Mouse (Mus musculus) neural tube, embryonic 13.5 days (tissue): ENCODE data around the gene Flt3l. TPM values are rescaled to one million over a fixed set of nuclear protein-coding genes. Genes with fewer than 3 reads are reported as not detected.
"Not testable (repeated sequence)": the region's sequence is repeated elsewhere in the genome, so short reads cannot be mapped to it uniquely, and the experiment has no call there.

Source experiments
- ATAC-seq: fragments of 200-750 bp; cut with Nextera tagmentation; 2 replicates; pipeline ENCODE4 v1.8.0; 2017; ENCODE audit warnings: low read depth, mild to moderate bottlenecking, moderate TSS enrichment, moderate library complexity
- H3K27ac ChIP-seq: fragments of 300-500 bp; sonication (generic); replicated peaks from 2 replicates; pipeline ENCODE4 v1.5.1; 2015; ENCODE audit warnings: moderate library complexity, mild to moderate bottlenecking, inconsistent platforms
- H3K27me3 ChIP-seq: fragments of 300-500 bp; sonication (generic); 2 replicates; pipeline ENCODE4 v1.6.1; 2015; ENCODE audit warnings: mild to moderate bottlenecking, inconsistent platforms
- H3K36me3 ChIP-seq: fragments of 300-500 bp; sonication (generic); 2 replicates; pipeline ENCODE4 v1.6.1; 2015; ENCODE audit warnings: mild to moderate bottlenecking, inconsistent platforms
- H3K4me1 ChIP-seq: fragments of 300-500 bp; sonication (generic); replicated peaks from 2 replicates; pipeline ENCODE4 v1.6.1; 2015; ENCODE audit warnings: inconsistent platforms
- H3K4me2 ChIP-seq: fragments of 300-500 bp; sonication (generic); 2 replicates; pipeline ENCODE4 v1.6.1; 2015; ENCODE audit warnings: inconsistent platforms, mild to moderate bottlenecking, moderate library complexity
- H3K4me3 ChIP-seq: fragments of 300-500 bp; sonication (generic); 2 replicates; pipeline ENCODE4 v1.5.1; 2015; ENCODE audit warnings: mild to moderate bottlenecking, inconsistent platforms
- H3K9ac ChIP-seq: fragments of 300-500 bp; sonication (generic); 2 replicates; pipeline ENCODE4 v1.6.1; 2015; ENCODE audit warnings: moderate library complexity, mild to moderate bottlenecking, inconsistent platforms
- H3K9me3 ChIP-seq: fragments of 300-500 bp; sonication (generic); 2 replicates; pipeline ENCODE4 v1.6.1; 2016; ENCODE audit warnings: inconsistent platforms
- WGBS: fragments of 180-500 bp; shearing (Covaris S2); methylation state at CpG from one replicate; pipeline ENCODE4 v1.1.7; 2015; 5-methylcytosine and 5-hydroxymethylcytosine counted together
- polyA plus RNA-seq: library from polyadenylated mRNA; unstranded; fragments of >200 nt; fragmentation: Nextera tagmentation; extraction: Ambion mirVana; gene quantifications from 2 replicates; pipeline ENCODE4 v1.2.1, GENCODE M21; 2015

Gene Flt3l
- polyA plus RNA-seq, 1 experiment from 2014 or later: 1.5 TPM

- ATAC-seq: peak; percentile 62; the same call in 1 of the 2 replicates
- peak overlapping the region; percentile 13; the same call in 1 of the 2 replicates for H3K4me2 ChIP-seq
- peaks cover 14% of the 10 kb centered on the region for H3K4me1 ChIP-seq
- 4% methylated on average over 29 of the region's 29 CpGs for WGBS
- no peaks in the 10 kb centered on the region for H3K9me3 ChIP-seq
- no peaks in the 10 kb centered on the region for H3K36me3 ChIP-seq
- peaks cover 96% of the 10 kb centered on the region for H3K27me3 ChIP-seq
- no peak overlapping the region for H3K9ac ChIP-seq
- H3K4me3 ChIP-seq: no peak overlapping the region
- H3K27ac ChIP-seq: no peak overlapping the region
These were observed 38.5 kb upstream of the Flt3l start for GRCm38 (mm10) chr7:45174567-45175280.

GRCm38 (mm10) chr7:45173772-45174171 is 37.5 kb upstream of the Flt3l start:
- H3K4me3 ChIP-seq, H3K9me3 ChIP-seq, H3K36me3 ChIP-seq, H3K9ac ChIP-seq, ATAC-seq, H3K4me2 ChIP-seq, H3K27ac ChIP-seq: not testable (repeated sequence)
- peaks cover 96% of the 10 kb centered on the region for H3K27me3 ChIP-seq
- H3K4me1 ChIP-seq: peaks cover 15% of the 10 kb centered on the region
- 50% methylated on average over 1 of the region's 1 CpGs for WGBS

GRCm38 (mm10) chr7:45172974-45173373 is 36.7 kb upstream of the Flt3l start:
- no peak overlapping the region for H3K4me3 ChIP-seq
- ATAC-seq: no peak
- H3K9me3 ChIP-seq: no peaks in the 10 kb centered on the region
- H3K36me3 ChIP-seq: no peaks in the 10 kb centered on the region
- peaks cover 23% of the 10 kb centered on the region for H3K4me1 ChIP-seq
- H3K27me3 ChIP-seq: peaks cover 96% of the 10 kb centered on the region
- WGBS: 52% methylated on average over 7 of the region's 7 CpGs
- H3K9ac ChIP-seq: no peak overlapping the region
- H3K27ac ChIP-seq: no peak overlapping the region
- H3K4me2 ChIP-seq: no peak overlapping the region

GRCm38 (mm10) chr7:45169495-45169894 is 33.3 kb upstream of the Flt3l start:
- H3K9me3 ChIP-seq: no peaks in the 10 kb centered on the region
- H3K9ac ChIP-seq: no peak overlapping the region
- H3K27me3 ChIP-seq: peaks cover 96% of the 10 kb centered on the region
- H3K27ac ChIP-seq: no peak overlapping the region
- peaks cover 15% of the 10 kb centered on the region for H3K4me1 ChIP-seq
- WGBS: 89% methylated on average over 3 of the region's 3 CpGs
- no peaks in the 10 kb centered on the region for H3K36me3 ChIP-seq
- ATAC-seq: no peak
- no peak overlapping the region for H3K4me2 ChIP-seq
- no peak overlapping the region for H3K4me3 ChIP-seq

GRCm38 (mm10) chr7:45168656-45169055 is 32.4 kb upstream of the Flt3l start:
- H3K27ac ChIP-seq: no peak overlapping the region
- no peaks in the 10 kb centered on the region for H3K9me3 ChIP-seq
- peaks cover 23% of the 10 kb centered on the region for H3K4me1 ChIP-seq
- ATAC-seq: no peak
- WGBS: 4% methylated on average over 24 of the region's 24 CpGs
- H3K4me3 ChIP-seq: 0 out of 2 replicates have a peak overlapping the region, but pooled peaks have one; percentile 3
- H3K36me3 ChIP-seq: no peaks in the 10 kb centered on the region
- H3K9ac ChIP-seq: no peak overlapping the region
- H3K27me3 ChIP-seq: peaks cover 97% of the 10 kb centered on the region
- peak overlapping the region; percentile 29 for H3K4me2 ChIP-seq

- no peak overlapping the region for H3K27ac ChIP-seq
- H3K9ac ChIP-seq: no peak overlapping the region
- H3K9me3 ChIP-seq: no peaks in the 10 kb centered on the region
- H3K36me3 ChIP-seq: no peaks in the 10 kb centered on the region
- no peak for ATAC-seq
- H3K4me3 ChIP-seq: no peak overlapping the region
- H3K4me1 ChIP-seq: peaks cover 24% of the 10 kb centered on the region
- peak overlapping the region; percentile 18; the same call in 1 of the 2 replicates for H3K4me2 ChIP-seq
- 3% methylated on average over 19 of the region's 19 CpGs for WGBS
- H3K27me3 ChIP-seq: peaks cover 100% of the 10 kb centered on the region
These were observed 31.7 kb upstream of the Flt3l start for GRCm38 (mm10) chr7:45167761-45168445.

- Histone ChIP-seq H3K9me3 (no peaks in the 10 kb centered on the region), H3K27ac (no peak overlapping the region), H3K9ac (no peak overlapping the region), H3K4me2 (no peak overlapping the region), H3K4me3 (no peak overlapping the region), H3K4me1 (peaks cover 32% of the 10 kb centered on the region), H3K27me3 (peaks cover 96% of the 10 kb centered on the region), H3K36me3 (no peaks in the 10 kb centered on the region)
- WGBS: 28% methylated on average over 9 of the region's 10 CpGs
- ATAC-seq: no peak
These were observed 30.7 kb upstream of the Flt3l start for GRCm38 (mm10) chr7:45166950-45167401.

- Histone ChIP-seq H3K4me3 (no peak overlapping the region), H3K36me3 (0 out of 2 replicates have a peak, but pooled peaks cover 3% of the 10 kb centered on the region), H3K27me3 (peaks cover 84% of the 10 kb centered on the region), H3K4me2 (no peak overlapping the region), H3K9ac (no peak overlapping the region), H3K27ac (no peak overlapping the region), H3K9me3 (no peaks in the 10 kb centered on the region), H3K4me1 (peaks cover 35% of the 10 kb centered on the region)
- 42% methylated on average over 11 of the region's 11 CpGs for WGBS
- ATAC-seq: no peak
These were observed 29.5 kb upstream of the Flt3l start for GRCm38 (mm10) chr7:45165701-45166100.

- Histone ChIP-seq H3K27ac (no peak overlapping the region), H3K27me3 (peaks cover 75% of the 10 kb centered on the region), H3K4me2 (no peak overlapping the region), H3K4me3 (no peak overlapping the region), H3K4me1 (peaks cover 35% of the 10 kb centered on the region), H3K36me3 (peaks cover 12% of the 10 kb centered on the region), H3K9me3 (no peaks in the 10 kb centered on the region), H3K9ac (no peak overlapping the region)
- WGBS: 59% methylated on average over 5 of the region's 5 CpGs
- ATAC-seq: no peak
These were observed 28.6 kb upstream of the Flt3l start for GRCm38 (mm10) chr7:45164833-45165232.

GRCm38 (mm10) chr7:45163735-45164490 is 27.7 kb upstream of the Flt3l start, which contains the start of gene Slc17a7:
Slc17a7 (plus strand) TSS chr7:45163949.
- Histone ChIP-seq H3K4me2 (peak within 1 kb of the TSS; percentile 67), H3K27me3 (peaks cover 66% of the 10 kb centered on the region), H3K27ac (no peak within 1 kb of the TSS), H3K4me1 (peaks cover 35% of the 10 kb centered on the region), H3K9ac (peak within 1 kb of the TSS; percentile 62), H3K9me3 (no peaks in the 10 kb centered on the region), H3K36me3 (peaks cover 21% of the 10 kb centered on the region), H3K4me3 (peak within 1 kb of the TSS; percentile 37)
- 2% methylated on average over 41 of the region's 41 CpGs for WGBS
- no peak for ATAC-seq

GRCm38 (mm10) chr7:45162996-45163615 is 26.9 kb upstream of the Flt3l start:
- H3K9me3 ChIP-seq: no peaks in the 10 kb centered on the region
- peaks cover 29% of the 10 kb centered on the region for H3K36me3 ChIP-seq
- no peak overlapping the region for H3K9ac ChIP-seq
- WGBS: 73% methylated on average over 9 of the region's 9 CpGs
- no peak overlapping the region for H3K4me3 ChIP-seq
- H3K4me1 ChIP-seq: peaks cover 27% of the 10 kb centered on the region
- no peak overlapping the region for H3K4me2 ChIP-seq
- ATAC-seq: no peak
- H3K27me3 ChIP-seq: peaks cover 58% of the 10 kb centered on the region
- no peak overlapping the region for H3K27ac ChIP-seq
